Mouse (Mus musculus): ENCODE results near the gene Nrarp. TPM values are rescaled to one million over a fixed set of nuclear protein-coding genes. Genes with fewer than 3 reads are reported as not detected.

The Nrarp gene
- polyA plus RNA-seq, 1 experiment from 2014 or later, result 63.9 TPM

DNA sequence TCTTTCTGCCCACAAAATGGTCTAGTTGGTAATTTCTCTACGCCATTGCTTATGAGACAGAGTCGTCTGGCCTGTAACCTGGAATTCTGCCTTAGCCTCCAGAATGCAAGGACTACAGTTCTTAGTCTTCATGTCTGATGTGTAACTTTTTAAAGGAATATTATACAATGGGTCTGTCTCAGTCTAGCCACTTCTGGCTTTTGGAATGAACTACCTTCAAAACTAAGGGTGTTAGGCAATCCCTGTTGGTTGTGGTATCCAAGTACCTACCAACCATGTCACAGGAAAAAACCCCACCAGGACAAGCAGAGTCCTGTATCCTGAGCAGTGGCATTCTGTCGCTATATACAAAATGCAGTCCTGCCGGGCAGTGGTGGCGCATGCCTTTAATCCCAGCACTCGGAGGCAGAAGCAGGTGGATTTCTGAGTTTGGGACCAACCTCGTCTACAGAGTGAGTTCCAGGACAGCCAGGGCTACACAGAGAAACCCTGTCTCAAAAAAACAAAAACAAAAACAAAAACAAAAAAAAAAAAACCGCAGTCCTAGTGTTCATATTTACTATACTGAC, 45.3 kb downstream of the Nrarp start:
- Histone ChIP-seq H3K27ac (ENCODE audit: low read depth, low read length) (peak overlapping the region; percentile 97; the same call in 1 of the 2 replicates), H3K4me1 (ENCODE audit: control insufficient read depth, insufficient read depth, low read length) (peaks cover 13% of the 10 kb centered on the region), H3K36me3 (ENCODE audit: control insufficient read depth, insufficient read depth, low read length) (no peaks in the 10 kb centered on the region), H3K9ac (ENCODE audit: low read length) (peak overlapping the region; percentile 74; the same call in 1 of the 2 replicates), H3K4me2 (peak overlapping the region; percentile 55), H3K4me3 (ENCODE audit: low read depth, low read length) (peak overlapping the region; percentile 97; the same call in 1 of the 2 replicates), H3K27me3 (ENCODE audit: control insufficient read depth, insufficient read depth, low read length) (no peaks in the 10 kb centered on the region), H3K9me3 (ENCODE audit: control insufficient read depth, low read length) (no peaks in the 10 kb centered on the region)
- DNase-seq (ENCODE audit: low spot score, missing footprints) (peak; percentile 79), ATAC-seq (ENCODE audit: low FRiP score) (no peak)
- 74% methylated on average over 8 of the region's 8 CpGs for WGBS

DNA sequence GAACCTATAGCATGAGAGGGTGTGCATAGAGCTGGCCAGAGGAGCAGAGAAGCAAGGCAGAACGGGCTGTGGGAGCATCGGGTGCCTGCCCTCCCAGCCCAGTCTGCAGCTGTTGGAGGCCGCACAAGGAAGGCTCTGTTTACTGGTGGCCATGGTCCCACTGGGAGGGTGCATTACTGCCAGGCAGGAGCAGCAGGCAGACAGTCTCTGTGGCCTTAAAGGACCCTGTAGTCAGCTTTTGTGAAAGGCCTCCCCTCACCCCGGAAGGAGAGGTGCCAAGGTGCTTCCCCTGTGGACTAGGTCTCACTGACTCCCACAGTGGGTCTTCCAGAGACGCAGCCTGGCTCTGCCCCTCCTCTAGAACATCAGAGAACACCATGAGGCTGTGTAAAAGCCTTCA, 46.3 kb downstream of the Nrarp start:
- WGBS, result 83% methylated on average over 5 of the region's 5 CpGs
- Histone ChIP-seq H3K4me1 (ENCODE audit: control insufficient read depth, insufficient read depth, low read length) (peaks cover 13% of the 10 kb centered on the region), H3K9me3 (ENCODE audit: control insufficient read depth, low read length) (no peaks in the 10 kb centered on the region), H3K4me2 (no peak overlapping the region), H3K36me3 (ENCODE audit: control insufficient read depth, insufficient read depth, low read length) (no peaks in the 10 kb centered on the region), H3K9ac (ENCODE audit: low read length) (no peak overlapping the region), H3K27ac (ENCODE audit: low read depth, low read length) (no peak overlapping the region), H3K27me3 (ENCODE audit: control insufficient read depth, insufficient read depth, low read length) (no peaks in the 10 kb centered on the region), H3K4me3 (ENCODE audit: low read depth, low read length) (no peak overlapping the region)
- ATAC-seq (ENCODE audit: low FRiP score), result no peak
- DNase-seq (ENCODE audit: low spot score, missing footprints), result peak; percentile 69

DNA sequence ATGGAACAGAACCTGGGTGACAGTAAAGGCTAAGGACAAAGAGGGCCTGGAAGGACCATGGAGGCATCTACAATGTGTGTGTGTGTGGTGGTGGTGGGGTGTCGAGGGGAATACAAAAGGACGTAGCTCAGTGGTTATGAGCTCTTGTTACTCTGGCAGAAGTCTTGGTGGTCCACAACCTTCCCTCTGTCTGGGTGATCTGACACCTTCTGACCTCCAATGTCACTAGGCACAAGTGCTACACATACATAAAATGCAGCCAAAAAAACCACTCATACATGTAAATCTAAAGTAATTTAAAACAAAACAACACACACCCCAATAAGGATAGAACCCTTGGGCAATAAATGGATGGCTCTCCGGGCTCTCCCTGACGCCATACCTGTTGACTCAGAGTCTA, 46.8 kb downstream of the Nrarp start:
- no peaks in the 10 kb centered on the region for H3K36me3 ChIP-seq (ENCODE audit: control insufficient read depth, insufficient read depth, low read length)
- WGBS, result 93% methylated on average over 4 of the region's 4 CpGs
- DNase-seq (ENCODE audit: low spot score, missing footprints) (peak; percentile 64), ATAC-seq (ENCODE audit: low FRiP score) (no peak)
- H3K27me3 ChIP-seq (ENCODE audit: control insufficient read depth, insufficient read depth, low read length), result no peaks in the 10 kb centered on the region
- no peak overlapping the region for H3K4me3 ChIP-seq (ENCODE audit: low read depth, low read length)
- no peak overlapping the region for H3K9ac ChIP-seq (ENCODE audit: low read length)
- H3K4me2 ChIP-seq, result no peak overlapping the region
- H3K4me1 ChIP-seq (ENCODE audit: control insufficient read depth, insufficient read depth, low read length), result peaks cover 13% of the 10 kb centered on the region
- H3K9me3 ChIP-seq (ENCODE audit: control insufficient read depth, low read length), result no peaks in the 10 kb centered on the region
- no peak overlapping the region for H3K27ac ChIP-seq (ENCODE audit: low read depth, low read length)

DNA sequence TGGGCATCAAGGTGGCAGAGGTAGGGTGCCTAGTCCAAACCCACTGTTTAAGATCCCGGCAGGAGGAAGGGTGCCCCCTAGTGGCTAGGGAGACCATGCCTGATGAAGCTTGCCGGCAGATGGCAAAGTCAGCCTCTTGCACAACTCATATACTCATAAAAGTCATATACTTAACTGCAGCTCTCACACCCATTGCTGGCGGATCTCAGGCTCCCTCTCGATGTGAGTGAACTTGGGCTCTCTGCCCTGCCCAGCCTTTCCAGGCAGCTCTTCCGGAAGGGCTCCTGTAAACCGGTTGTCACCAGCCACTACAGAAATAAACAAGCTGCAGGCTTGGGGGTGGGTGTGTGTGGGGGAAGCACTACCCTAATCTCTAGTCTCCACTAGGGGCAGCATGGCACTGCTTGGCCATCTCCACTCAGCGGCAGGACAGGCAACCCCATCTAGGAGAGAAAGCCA, 47.9 kb downstream of the Nrarp start:
- Histone ChIP-seq H3K27ac (ENCODE audit: low read depth, low read length) (no peak overlapping the region), H3K36me3 (ENCODE audit: control insufficient read depth, insufficient read depth, low read length) (no peaks in the 10 kb centered on the region), H3K4me1 (ENCODE audit: control insufficient read depth, insufficient read depth, low read length) (peaks cover 10% of the 10 kb centered on the region), H3K9me3 (ENCODE audit: control insufficient read depth, low read length) (no peaks in the 10 kb centered on the region), H3K4me2 (peak overlapping the region; percentile 23; the same call in 1 of the 2 replicates), H3K27me3 (ENCODE audit: control insufficient read depth, insufficient read depth, low read length) (no peaks in the 10 kb centered on the region), H3K9ac (ENCODE audit: low read length) (no peak overlapping the region), H3K4me3 (ENCODE audit: low read depth, low read length) (0 out of 2 replicates have a peak overlapping the region, but pooled peaks have one; percentile 4)
- WGBS, result 0% methylated on average over 7 of the region's 7 CpGs
- DNase-seq (ENCODE audit: low spot score, missing footprints) (peak; percentile 96), ATAC-seq (ENCODE audit: low FRiP score) (no peak)

DNA sequence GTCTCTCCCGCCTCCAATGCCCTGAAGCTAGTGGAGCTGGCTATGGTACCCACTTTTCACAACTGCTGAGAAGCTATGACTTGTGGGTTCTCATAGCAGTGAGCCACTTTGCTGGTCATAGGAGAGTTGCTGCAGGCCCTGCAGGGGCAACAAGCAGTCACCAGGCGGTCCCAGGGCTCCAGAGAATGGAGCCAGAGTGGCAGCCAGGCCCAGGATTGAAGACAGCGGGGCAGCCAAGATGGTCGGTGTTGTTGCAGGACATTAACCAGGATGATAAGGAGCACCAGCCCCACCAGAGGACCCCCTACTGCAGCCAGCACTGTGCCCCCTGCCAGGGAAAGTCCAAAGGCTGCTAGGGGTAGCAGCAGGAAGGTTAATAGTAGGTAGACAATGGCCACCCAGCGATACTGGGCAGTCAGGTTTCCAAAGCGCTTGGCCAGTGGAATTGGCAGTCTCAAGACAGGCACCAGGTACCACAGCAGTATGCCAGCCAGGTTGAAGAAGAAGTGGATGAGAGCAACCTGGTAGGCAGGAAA, 48.5 kb downstream of the Nrarp start:
- no peak for ATAC-seq (ENCODE audit: low FRiP score)
- H3K27me3 ChIP-seq (ENCODE audit: control insufficient read depth, insufficient read depth, low read length), result no peaks in the 10 kb centered on the region
- no peaks in the 10 kb centered on the region for H3K9me3 ChIP-seq (ENCODE audit: control insufficient read depth, low read length)
- H3K36me3 ChIP-seq (ENCODE audit: control insufficient read depth, insufficient read depth, low read length), result no peaks in the 10 kb centered on the region
- no peak overlapping the region for H3K27ac ChIP-seq (ENCODE audit: low read depth, low read length)
- H3K9ac ChIP-seq (ENCODE audit: low read length), result no peak overlapping the region
- no peak overlapping the region for H3K4me2 ChIP-seq
- peaks cover 6% of the 10 kb centered on the region for H3K4me1 ChIP-seq (ENCODE audit: control insufficient read depth, insufficient read depth, low read length)
- H3K4me3 ChIP-seq (ENCODE audit: low read depth, low read length), result no peak overlapping the region
- peak; percentile 73 for DNase-seq (ENCODE audit: low spot score, missing footprints)
- WGBS, result 74% methylated on average over 6 of the region's 6 CpGs

GRCm38 (mm10) chr2:25229582-25229981, 49.0 kb downstream of the Nrarp start:
- no peak overlapping the region for H3K4me3 ChIP-seq (ENCODE audit: low read depth, low read length)
- peaks cover 6% of the 10 kb centered on the region for H3K4me1 ChIP-seq (ENCODE audit: control insufficient read depth, insufficient read depth, low read length)
- no peak overlapping the region for H3K27ac ChIP-seq (ENCODE audit: low read depth, low read length)
- DNase-seq (ENCODE audit: low spot score, missing footprints) (no peak), ATAC-seq (ENCODE audit: low FRiP score) (no peak)
- no peak overlapping the region for H3K4me2 ChIP-seq
- H3K9ac ChIP-seq (ENCODE audit: low read length), result no peak overlapping the region
- H3K36me3 ChIP-seq (ENCODE audit: control insufficient read depth, insufficient read depth, low read length), result no peaks in the 10 kb centered on the region
- WGBS, result 87% methylated on average over 5 of the region's 5 CpGs
- no peaks in the 10 kb centered on the region for H3K27me3 ChIP-seq (ENCODE audit: control insufficient read depth, insufficient read depth, low read length)
- no peaks in the 10 kb centered on the region for H3K9me3 ChIP-seq (ENCODE audit: control insufficient read depth, low read length)

DNA sequence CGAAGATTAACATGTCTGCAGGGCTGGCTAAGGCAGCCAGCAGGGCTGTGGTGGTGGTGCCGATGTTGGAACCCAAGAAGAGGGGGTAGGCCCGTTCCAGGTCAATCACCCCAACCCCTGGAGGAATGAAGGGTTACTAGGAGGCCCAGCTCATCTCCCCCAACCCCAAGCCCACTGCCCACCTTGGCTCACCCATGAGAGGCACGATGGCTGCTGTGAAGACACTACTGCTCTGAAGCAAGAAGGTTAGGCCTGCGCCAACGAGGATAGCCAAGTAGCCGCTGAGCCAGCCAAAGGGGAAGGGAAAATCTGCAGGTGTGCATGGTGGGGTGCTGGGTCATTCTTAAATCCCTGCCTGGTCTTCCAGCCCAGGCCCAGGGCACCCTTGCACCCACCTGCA, 50.0 kb downstream of the Nrarp start:
- ATAC-seq (ENCODE audit: low FRiP score) (no peak), DNase-seq (ENCODE audit: low spot score, missing footprints) (no peak)
- no peak overlapping the region for H3K4me3 ChIP-seq (ENCODE audit: low read depth, low read length)
- no peak overlapping the region for H3K4me2 ChIP-seq
- H3K4me1 ChIP-seq (ENCODE audit: control insufficient read depth, insufficient read depth, low read length), result peaks cover 3% of the 10 kb centered on the region
- H3K9me3 ChIP-seq (ENCODE audit: control insufficient read depth, low read length), result no peaks in the 10 kb centered on the region
- H3K9ac ChIP-seq (ENCODE audit: low read length), result no peak overlapping the region
- WGBS, result 86% methylated on average over 7 of the region's 7 CpGs
- no peaks in the 10 kb centered on the region for H3K27me3 ChIP-seq (ENCODE audit: control insufficient read depth, insufficient read depth, low read length)
- no peaks in the 10 kb centered on the region for H3K36me3 ChIP-seq (ENCODE audit: control insufficient read depth, insufficient read depth, low read length)
- H3K27ac ChIP-seq (ENCODE audit: low read depth, low read length), result no peak overlapping the region

DNA sequence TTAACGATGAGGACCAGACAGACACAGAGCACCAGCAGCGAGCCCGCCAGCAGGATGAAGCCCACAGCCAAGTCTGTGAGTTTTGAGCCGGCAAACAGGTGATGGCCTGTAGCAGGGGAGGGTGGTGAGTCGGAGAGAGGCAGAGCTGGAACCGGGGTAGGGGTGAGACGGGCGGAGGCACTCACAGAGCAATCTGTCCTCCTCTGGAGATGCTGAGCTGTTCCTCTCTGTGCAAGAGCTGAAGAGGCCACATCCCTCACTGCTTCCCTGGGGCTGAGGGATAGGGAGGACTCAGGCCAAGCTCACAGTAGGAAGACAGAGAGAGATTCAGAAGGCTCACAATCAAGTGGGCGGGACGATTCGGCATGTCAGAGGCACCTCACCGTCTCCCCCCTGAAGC, 50.5 kb downstream of the Nrarp start:
- Histone ChIP-seq H3K4me2 (no peak overlapping the region), H3K9ac (ENCODE audit: low read length) (no peak overlapping the region), H3K27me3 (ENCODE audit: control insufficient read depth, insufficient read depth, low read length) (no peaks in the 10 kb centered on the region), H3K4me3 (ENCODE audit: low read depth, low read length) (no peak overlapping the region), H3K4me1 (ENCODE audit: control insufficient read depth, insufficient read depth, low read length) (no peaks in the 10 kb centered on the region), H3K36me3 (ENCODE audit: control insufficient read depth, insufficient read depth, low read length) (no peaks in the 10 kb centered on the region), H3K9me3 (ENCODE audit: control insufficient read depth, low read length) (no peaks in the 10 kb centered on the region), H3K27ac (ENCODE audit: low read depth, low read length) (no peak overlapping the region)
- WGBS, result 52% methylated on average over 11 of the region's 12 CpGs
- DNase-seq (ENCODE audit: low spot score, missing footprints) (no peak), ATAC-seq (ENCODE audit: low FRiP score) (no peak)
